Mouse (Mus musculus): ENCODE measurements around the gene Snca.
"Not testable (repeated sequence)": the region's sequence is repeated elsewhere in the genome, so short reads cannot be mapped to it uniquely, and the experiment has no call there.

Gene Snca

GRCm38 (mm10) chr6:60717566-60717965 lies 112.1 kb downstream of the Snca start:
- DNase-seq (ENCODE audit: low spot score in 2 of 2): no peak

GRCm38 (mm10) chr6:60709997-60710471 lies 119.6 kb downstream of the Snca start:
- DNase-seq (ENCODE audit: low spot score in 2 of 2): no peak

GRCm38 (mm10) chr6:60698072-60698471 lies 131.6 kb downstream of the Snca start:
- no peak for DNase-seq (ENCODE audit: low spot score in 2 of 2)

- DNase-seq (ENCODE audit: low spot score in 2 of 2): not testable (repeated sequence)
Measured at GRCm38 (mm10) chr6:60687048-60687447, 142.6 kb downstream of the Snca start.

GRCm38 (mm10) chr6:60682233-60682632 lies 147.4 kb downstream of the Snca start:
- no peak for DNase-seq (ENCODE audit: low spot score in 2 of 2)
